In genomic region chr15:59816031-59816430, GRCm38 (mm10) we compare ENCODE assay signal across 22 mouse cellular contexts.
A peak's percentile ranks its signal among the peaks of the same experiment; 100 is the strongest.
DNase-seq lines count a peak whose midpoint lies in the region; ATAC-seq lines count a peak whose summit lies in the region.
"Had no signal": no experiment of that assay in that cellular context is flagged by ENCODE, and none has a peak within 500 bp of the region (broad histone marks: within the 10 kb centered on the region; RNA-seq: fewer than 3 reads in every experiment).

No protein-coding gene starts in this region.

- WGBS in heart, embryonic 10.5 days = 79% methylated on average over 8 of the region's 8 CpGs
- 95% methylated on average over 8 of the region's 8 CpGs for WGBS in midbrain, embryonic 14.5 days

- peak overlapping the region; percentile 29; the same call in 1 of the 2 replicates for H3K27ac ChIP-seq in heart, embryonic 10.5 days
- 0 out of 2 replicates have a peak overlapping the region, but pooled peaks have one; percentile 35 for H3K27ac ChIP-seq in brown adipose tissue, adult 24 weeks (replicated peaks; ENCODE audit: low read depth, low read length)
- H3K27ac ChIP-seq in midbrain, embryonic 14.5 days (replicated peaks; ENCODE audit: low read depth, low read length) = no peak overlapping the region
- H3K27ac ChIP-seq: embryonic facial prominence, embryonic 13.5 days; embryonic facial prominence, embryonic 15.5 days; forebrain, embryonic 10.5 days; forebrain, embryonic 12.5 days had no signal

- H3K4me3 ChIP-seq in heart, embryonic 10.5 days = no peak overlapping the region
- no peak overlapping the region for H3K4me3 ChIP-seq in brown adipose tissue, adult 24 weeks (ENCODE audit: insufficient read depth, low read depth, low read length)
- no peak overlapping the region for H3K4me3 ChIP-seq in midbrain, embryonic 14.5 days (replicated peaks; ENCODE audit: low read depth, low read length)
- H3K4me3 ChIP-seq: embryonic facial prominence, embryonic 13.5 days; embryonic facial prominence, embryonic 15.5 days; erythroblast, embryonic 14.5 days; forebrain, embryonic 10.5 days; forebrain, embryonic 12.5 days had no signal

- H3K36me3 ChIP-seq in heart, embryonic 10.5 days = no peaks in the 10 kb centered on the region
- H3K36me3 ChIP-seq in midbrain, embryonic 14.5 days (ENCODE audit: control insufficient read depth, insufficient read depth, low read length) = no peaks in the 10 kb centered on the region
- H3K36me3 ChIP-seq: embryonic facial prominence, embryonic 13.5 days; embryonic facial prominence, embryonic 15.5 days; forebrain, embryonic 10.5 days; forebrain, embryonic 12.5 days had no signal

- ATAC-seq in midbrain, embryonic 14.5 days (ENCODE audit: low FRiP score, low TSS enrichment) = no peak
- ATAC-seq: forebrain, embryonic 14.5 days; forebrain, embryonic 16.5 days had no signal

- no peak for DNase-seq in heart, embryonic 10.5 days (ENCODE audit: low spot score)
- DNase-seq in heart, adult 18-20 months = no peak
- DNase-seq in brain, adult 2 months (ENCODE audit: low read depth, low spot score) = peak; percentile 24
- DNase-seq in midbrain, embryonic 14.5 days = no peak
- DNase-seq: adrenal gland, adult 2 months; adrenal gland, postnatal 10 days; adrenal gland, postnatal 25 days; cerebellum, adult 11 months; cerebellum, adult 18-20 months; cerebellum, adult 8-10 months; cerebellum, adult 9-11 months; cerebellum, postnatal 14 days; cerebellum, postnatal 36 days; embryo, embryonic 11 days had no signal

- H3K4me2 ChIP-seq in midbrain, embryonic 14.5 days (ENCODE audit: low read length) = no peak overlapping the region
- H3K4me2 ChIP-seq: embryonic facial prominence, embryonic 13.5 days; embryonic facial prominence, embryonic 15.5 days; forebrain, embryonic 12.5 days had no signal

- no peak overlapping the region for H3K9ac ChIP-seq in midbrain, embryonic 14.5 days (replicated peaks; ENCODE audit: low read length)
- H3K9ac ChIP-seq: embryonic facial prominence, embryonic 13.5 days; embryonic facial prominence, embryonic 15.5 days; forebrain, embryonic 12.5 days had no signal

- H3K27me3 ChIP-seq in heart, embryonic 10.5 days (ENCODE audit: insufficient read depth, poor library complexity, severe bottlenecking) = no peaks in the 10 kb centered on the region
- H3K27me3 ChIP-seq in midbrain, embryonic 14.5 days (ENCODE audit: control insufficient read depth, insufficient read depth, low read length) = no peaks in the 10 kb centered on the region
- H3K27me3 ChIP-seq: embryonic facial prominence, embryonic 13.5 days; embryonic facial prominence, embryonic 15.5 days; forebrain, embryonic 12.5 days had no signal

- peaks cover 22% of the 10 kb centered on the region for H3K4me1 ChIP-seq in heart, embryonic 10.5 days
- peaks cover 3% of the 10 kb centered on the region for H3K4me1 ChIP-seq in brown adipose tissue, adult 24 weeks (ENCODE audit: control insufficient read depth, insufficient read depth, insufficient read length, low read length)
- H3K4me1 ChIP-seq in midbrain, embryonic 14.5 days (ENCODE audit: control insufficient read depth, insufficient read depth, low read length) = no peaks in the 10 kb centered on the region
- H3K4me1 ChIP-seq: embryonic facial prominence, embryonic 13.5 days; embryonic facial prominence, embryonic 15.5 days; forebrain, embryonic 12.5 days had no signal

- no peaks in the 10 kb centered on the region for H3K9me3 ChIP-seq in heart, embryonic 10.5 days
- no peaks in the 10 kb centered on the region for H3K9me3 ChIP-seq in midbrain, embryonic 14.5 days (ENCODE audit: control insufficient read depth, low read length)
- H3K9me3 ChIP-seq: embryonic facial prominence, embryonic 13.5 days; embryonic facial prominence, embryonic 15.5 days; forebrain, embryonic 10.5 days; forebrain, embryonic 12.5 days had no signal
